Mouse (Mus musculus): ENCODE results near the gene Gm5737.

Gm5737 gene

DNA sequence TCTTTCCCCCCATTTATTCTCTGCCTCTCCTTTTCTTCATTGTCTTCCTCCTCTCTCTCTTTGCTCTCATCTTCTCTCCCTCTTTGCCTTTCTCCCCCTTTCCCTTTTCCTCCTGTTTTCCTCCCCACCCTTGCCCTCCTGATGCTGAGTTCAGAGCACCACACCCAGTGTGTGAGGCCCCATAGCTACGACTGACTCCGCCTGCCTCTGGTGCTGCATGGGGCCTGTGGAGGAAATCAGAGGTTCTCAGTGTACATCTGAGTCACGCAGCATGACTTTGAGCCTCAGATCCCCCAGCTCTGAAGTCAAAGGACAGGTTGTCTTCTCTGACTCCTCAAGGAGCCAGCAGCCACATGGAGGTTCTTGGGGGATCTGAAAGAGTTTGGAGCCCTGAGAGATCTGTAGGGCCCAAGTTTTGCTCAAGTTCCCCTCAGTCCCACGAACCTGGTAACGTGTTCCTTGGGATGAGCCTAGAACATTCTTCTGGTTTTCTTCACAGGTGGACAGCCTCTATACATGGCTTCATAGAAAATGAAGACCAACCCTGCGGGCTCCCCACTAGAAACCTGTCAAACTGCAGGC lies at the start of gene Gm5737:
TSS of gene Gm5737 (plus strand) at position 532 of the 582 bp plus-strand sequence.
- no peak for DNase-seq (ENCODE audit: low read depth, low spot score)

- DNase-seq (ENCODE audit: low read depth, low spot score), result no peak
Observed at GRCm38 (mm10) chr7:120767369-120767768, 44.8 kb upstream of the Gm5737 start.

- DNase-seq (ENCODE audit: low read depth, low spot score), result no peak
Observed at GRCm38 (mm10) chr7:120771389-120771788, 40.8 kb upstream of the Gm5737 start.

DNA sequence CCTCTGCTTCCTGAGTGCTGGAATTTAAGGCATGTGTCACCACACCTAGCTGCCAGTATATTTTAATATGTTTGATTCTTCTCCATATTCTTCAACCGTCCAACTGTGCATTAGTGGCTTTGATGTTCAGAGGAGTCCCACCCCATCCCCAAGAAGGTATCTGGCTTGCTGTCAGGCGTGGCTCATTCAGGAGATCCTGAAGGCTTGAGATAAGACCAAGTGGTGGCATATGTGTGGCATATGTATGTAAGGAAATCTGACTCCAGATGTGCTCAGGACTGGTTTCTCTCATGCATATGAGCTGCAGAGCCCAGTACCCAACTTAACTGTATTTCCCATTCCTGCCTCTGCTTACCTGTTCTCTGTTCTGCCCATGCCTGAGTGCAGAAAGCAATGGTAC lies 34.2 kb upstream of the Gm5737 start:
- no peak for DNase-seq (ENCODE audit: low read depth, low spot score)

DNA sequence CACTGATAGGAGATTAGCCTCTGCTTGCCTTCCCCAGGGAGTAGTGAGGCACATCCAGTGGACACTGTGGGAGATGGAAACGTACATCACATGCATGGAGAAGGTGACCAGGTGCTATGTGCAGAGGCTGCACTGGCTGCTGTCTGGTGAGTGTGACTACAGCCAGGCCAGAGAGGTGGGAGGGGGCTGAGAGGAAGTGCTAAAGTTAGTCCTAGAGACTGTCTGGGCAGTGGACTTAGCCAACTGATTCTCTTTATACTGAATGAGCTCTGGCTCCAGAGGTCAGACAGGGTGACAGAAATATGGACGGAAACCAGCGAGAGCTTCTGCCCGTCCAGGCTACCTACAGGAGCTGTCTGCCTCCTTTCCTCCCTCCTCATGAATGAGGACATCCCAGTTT lies 16.6 kb upstream of the Gm5737 start:
- DNase-seq (ENCODE audit: low read depth, low spot score), result no peak

GRCm38 (mm10) chr7:120796369-120796768 lies 15.8 kb upstream of the Gm5737 start:
- no peak for DNase-seq (ENCODE audit: low read depth, low spot score)

DNA sequence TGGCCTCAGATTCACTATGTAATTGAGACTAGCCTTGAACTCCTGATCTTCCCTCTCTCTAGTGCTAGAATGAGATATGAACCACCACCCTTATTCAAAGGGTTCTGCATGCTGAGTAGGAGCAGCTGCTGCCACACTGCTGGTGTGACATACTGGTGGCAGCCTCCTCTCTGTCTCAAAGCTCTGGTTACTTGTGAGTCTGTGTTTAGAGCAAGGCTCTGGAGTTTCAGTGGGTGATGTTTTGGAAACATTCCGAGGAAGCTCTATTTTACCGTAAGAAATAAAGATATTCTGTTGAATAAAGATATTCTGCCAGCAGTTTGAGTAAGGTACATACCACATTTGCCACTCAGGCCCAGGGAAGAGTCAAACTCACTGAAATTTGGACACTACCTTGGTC lies 8.9 kb upstream of the Gm5737 start:
- DNase-seq (ENCODE audit: low read depth, low spot score), result no peak

DNA sequence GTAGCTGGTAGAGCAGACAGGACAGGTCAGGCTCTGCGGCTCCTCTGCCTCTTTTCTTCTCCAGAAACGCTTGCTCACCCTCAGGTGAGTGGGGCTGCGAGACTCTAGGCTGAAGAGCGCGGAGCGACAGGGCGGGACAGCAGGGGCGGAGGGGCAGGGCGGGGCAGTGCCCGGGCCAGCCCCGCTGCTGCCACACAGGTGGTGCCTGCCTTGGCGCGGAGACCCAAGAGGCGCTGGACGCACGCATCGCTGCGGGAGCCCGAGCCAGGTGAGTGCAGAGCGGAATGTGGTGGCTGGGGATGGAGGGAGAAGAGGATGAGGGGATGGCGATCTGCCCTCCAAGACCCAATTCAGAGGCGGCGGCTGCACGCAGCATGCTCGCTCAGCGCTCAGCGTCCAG lies 2.5 kb upstream of the Gm5737 start:
- DNase-seq (ENCODE audit: low read depth, low spot score), result peak; percentile 12

DNA sequence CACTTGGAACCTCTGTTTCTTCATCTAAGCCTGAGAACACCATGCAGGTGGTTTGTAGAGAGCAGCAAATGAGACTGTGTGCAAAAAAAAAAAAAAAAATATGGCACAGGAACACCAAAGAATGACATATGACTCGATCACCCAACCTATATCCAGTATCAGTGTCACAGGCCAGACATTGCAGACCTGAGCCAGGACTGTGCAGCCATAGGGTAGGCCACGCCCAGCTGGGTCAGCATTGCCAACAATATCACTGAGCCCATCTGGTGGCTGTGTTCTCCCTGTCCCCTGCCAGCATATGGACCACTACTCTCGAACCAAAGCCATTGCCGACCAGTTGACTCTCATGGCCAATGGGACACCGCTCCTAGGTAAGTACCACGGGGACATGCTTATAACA lies 5.4 kb downstream of the Gm5737 start:
- DNase-seq (ENCODE audit: low read depth, low spot score), result no peak

DNA sequence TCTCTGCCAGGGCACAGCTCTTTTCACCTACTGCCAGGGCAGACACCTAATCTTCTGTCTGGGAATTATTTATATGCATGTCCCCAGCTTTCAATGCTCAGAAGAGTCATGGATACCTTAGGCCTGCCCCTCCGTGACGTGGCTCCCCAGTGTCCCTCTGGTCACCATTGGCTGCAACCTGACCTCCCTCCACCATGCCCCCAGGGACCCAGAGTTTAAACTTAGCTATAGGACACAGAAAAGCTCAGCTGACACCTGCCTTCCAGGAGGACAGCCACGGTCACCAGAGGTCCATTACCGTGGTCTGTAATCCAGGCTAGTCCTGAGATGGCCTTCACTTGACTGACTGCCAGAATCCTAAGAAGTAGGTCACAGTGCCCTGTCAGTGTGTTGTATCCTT lies 7.2 kb downstream of the Gm5737 start:
- no peak for DNase-seq (ENCODE audit: low read depth, low spot score)

DNA sequence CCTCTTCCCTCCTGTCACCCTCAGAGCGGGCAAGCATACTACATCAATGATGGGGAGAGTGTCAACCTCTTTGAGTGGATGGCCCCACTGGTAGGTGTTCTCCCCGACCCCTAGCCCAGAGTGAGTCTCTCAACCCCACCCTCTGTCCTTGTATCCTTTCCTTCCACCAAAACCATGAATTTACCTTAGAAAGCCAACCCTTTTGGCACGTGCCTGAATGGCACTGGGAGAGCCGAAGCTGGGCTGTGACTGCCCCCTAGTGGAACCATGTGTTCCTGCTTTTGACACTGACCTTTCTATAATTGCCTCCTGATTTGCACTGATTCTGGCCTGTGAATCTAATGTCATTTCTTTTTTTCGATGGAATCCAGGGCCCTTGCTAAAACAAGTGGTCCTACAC lies 11.1 kb downstream of the Gm5737 start:
- DNase-seq (ENCODE audit: low read depth, low spot score), result peak; percentile 60

- no peak for DNase-seq (ENCODE audit: low read depth, low spot score)
Observed at GRCm38 (mm10) chr7:120825097-120825496, 12.9 kb downstream of the Gm5737 start.

GRCm38 (mm10) chr7:120826408-120826807 lies 14.2 kb downstream of the Gm5737 start:
- DNase-seq (ENCODE audit: low read depth, low spot score), result peak; percentile 88

GRCm38 (mm10) chr7:120830431-120831381 lies 18.5 kb downstream of the Gm5737 start:
- peak; percentile 81 for DNase-seq (ENCODE audit: low read depth, low spot score)

- no peak for DNase-seq (ENCODE audit: low read depth, low spot score)
Observed at GRCm38 (mm10) chr7:120834426-120834825, 22.3 kb downstream of the Gm5737 start.

GRCm38 (mm10) chr7:120834863-120835372 lies 22.8 kb downstream of the Gm5737 start:
- DNase-seq (ENCODE audit: low read depth, low spot score), result peak; percentile 69

GRCm38 (mm10) chr7:120835449-120836359 lies 23.5 kb downstream of the Gm5737 start:
- peak; percentile 84 for DNase-seq (ENCODE audit: low read depth, low spot score)

GRCm38 (mm10) chr7:120836361-120836760 lies 24.2 kb downstream of the Gm5737 start:
- DNase-seq (ENCODE audit: low read depth, low spot score), result peak; percentile 53

DNA sequence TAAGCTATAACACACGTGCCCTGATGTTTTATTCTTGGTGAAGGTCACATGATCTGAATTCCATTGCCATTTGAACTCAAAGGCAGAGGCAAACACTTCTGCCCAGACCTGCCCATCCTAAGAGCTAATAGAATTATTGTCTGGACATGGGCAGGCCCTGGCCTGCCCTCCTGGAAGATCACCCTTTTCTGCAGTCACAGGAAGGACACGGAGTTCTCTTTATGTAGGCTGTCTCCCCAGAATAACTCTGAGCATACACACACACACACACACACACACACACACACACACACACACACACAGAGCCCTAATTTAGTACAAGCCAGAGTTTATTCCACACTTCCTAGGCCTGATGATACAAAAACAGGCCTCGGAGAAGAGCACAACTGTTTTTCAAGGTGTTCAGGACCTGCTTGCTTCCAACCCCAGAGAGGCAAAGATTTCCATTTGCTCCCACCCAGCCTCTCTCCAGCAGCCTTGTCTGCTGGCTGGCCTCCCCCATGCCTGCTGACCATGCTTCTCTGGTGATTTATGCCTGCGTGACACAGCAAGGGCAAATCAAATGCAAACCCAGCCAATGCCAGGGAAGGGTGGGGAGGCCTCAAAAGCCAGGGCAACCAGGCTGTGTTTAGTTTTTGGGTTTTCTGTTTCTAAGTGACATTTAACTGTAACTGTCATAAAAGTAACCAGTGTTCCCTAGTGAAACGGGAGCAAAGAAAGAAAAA lies 26.4 kb downstream of the Gm5737 start:
- no peak for DNase-seq (ENCODE audit: low read depth, low spot score)

GRCm38 (mm10) chr7:120839786-120840185 lies 27.6 kb downstream of the Gm5737 start:
- DNase-seq (ENCODE audit: low read depth, low spot score), result no peak
